Mouse (Mus musculus): ENCODE data around the gene Mfsd12. TPM values are rescaled to one million over a fixed set of nuclear protein-coding genes. Genes with fewer than 3 reads are reported as not detected.

Mfsd12 gene
- total RNA-seq, 2 experiments from 2014 or later: 2.3 to 2.9 TPM

Small RNA genes lying within 50 kb of the gene (microRNA-seq; reads per million reads assigned to microRNA genes)
- gene Mir6913 (ENCODE audit: borderline replicate concordance in 2 of 2): 0 to 0.79 reads per million in 2 experiments

Other genes with a start within 250 kb of the Mfsd12 start
- 10 to 100 TPM; 21.4 to 22.3 TPM for gene Zbtb7a, start 222.3 kb upstream of the Mfsd12 start, total RNA-seq (2021)
- gene Pias4, start 189.6 kb upstream of the Mfsd12 start, total RNA-seq (2021): 10 to 100 TPM; 11.7 to 14.2 TPM
- gene Eef2, start 180.9 kb upstream of the Mfsd12 start, total RNA-seq (2021): 100 to 1,000 TPM; 838 to 862 TPM
- 10 to 100 TPM; 22.3 to 22.4 TPM for gene Dapk3, start 174.5 kb upstream of the Mfsd12 start, total RNA-seq (2021)
- not detected for gene 4930442H23Rik, start 173.6 kb upstream of the Mfsd12 start, total RNA-seq (2021)
- gene Nmrk2, start 155.4 kb upstream of the Mfsd12 start, total RNA-seq (2021): 10 to 100 TPM; 41.1 to 57.7 TPM
- gene Atcay, start 126.7 kb upstream of the Mfsd12 start, total RNA-seq (2021): not detected
- 1 to 10 TPM; 1.9 to 3.0 TPM for gene Zfr2, start 124.3 kb upstream of the Mfsd12 start, total RNA-seq (2021)
- under 1 TPM; 0.13 to 0.23 TPM for gene Matk, start 104.6 kb upstream of the Mfsd12 start, total RNA-seq (2021)
- 10 to 100 TPM; 87.0 to 90.0 TPM for gene Mrpl54, start 90.6 kb upstream of the Mfsd12 start, total RNA-seq (2021)
- gene Apba3, start 90.5 kb upstream of the Mfsd12 start, total RNA-seq (2021): 100 to 1,000 TPM; 102 to 106 TPM
- gene Tjp3, start 65.9 kb upstream of the Mfsd12 start, total RNA-seq (2021): not detected
- 10 to 100 TPM; 20.3 to 20.6 TPM for gene Pip5k1c, start 64.5 kb upstream of the Mfsd12 start, total RNA-seq (2021)
- 1 to 10 TPM; 7.9 to 8.3 TPM for gene Cactin, start 36.4 kb upstream of the Mfsd12 start, total RNA-seq (2021)
- under 1 TPM; 0.83 to 1.00 TPM for gene Tbxa2r, start 28.8 kb upstream of the Mfsd12 start, total RNA-seq (2021)
- gene Gipc3, start 14.2 kb upstream of the Mfsd12 start, total RNA-seq (2021): 1 to 10 TPM; 1.0 to 1.3 TPM
- gene Hmg20b, start 7.0 kb upstream of the Mfsd12 start, total RNA-seq (2021): 10 to 100 TPM; 22.9 to 29.6 TPM
- gene 4930404N11Rik, start 8.3 kb downstream of the Mfsd12 start, total RNA-seq (2021): under 1 TPM; 0.48 to 0.49 TPM
- gene Fzr1, start 21.0 kb downstream of the Mfsd12 start, total RNA-seq (2021): 10 to 100 TPM; 13.5 to 14.0 TPM
- gene Dohh, start 26.9 kb downstream of the Mfsd12 start, total RNA-seq (2021): 10 to 100 TPM; 41.1 to 41.2 TPM
- 1 to 10 TPM in 1 of 2 experiments, under 1 TPM in 1; 0.78 to 1.0 TPM for gene Gm48551, start 27.0 kb downstream of the Mfsd12 start, total RNA-seq (2021)
- under 1 TPM in 1 of 2 experiments, not detected in 1; 0.59 TPM for gene Gm48552, start 31.5 kb downstream of the Mfsd12 start, total RNA-seq (2021)
- under 1 TPM in 1 of 2 experiments, not detected in 1; 0.67 TPM for gene Smim24, start 35.6 kb downstream of the Mfsd12 start, total RNA-seq (2021)
- 100 to 1,000 TPM; 215 to 268 TPM for gene Nfic, start 98.1 kb downstream of the Mfsd12 start, total RNA-seq (2021)
- gene Celf5, start 125.2 kb downstream of the Mfsd12 start, total RNA-seq (2021): under 1 TPM in 1 of 2 experiments, not detected in 1; 0.24 TPM
- gene Ncln, start 138.9 kb downstream of the Mfsd12 start, total RNA-seq (2021): 10 to 100 TPM; 34.2 to 47.8 TPM
- gene S1pr4, start 142.6 kb downstream of the Mfsd12 start, total RNA-seq (2021): under 1 TPM; 0.99 to 1.00 TPM
- gene Gna15, start 166.7 kb downstream of the Mfsd12 start, total RNA-seq (2021): under 1 TPM; 0.36 to 0.62 TPM
- gene Gna11, start 187.7 kb downstream of the Mfsd12 start, total RNA-seq (2021): 10 to 100 TPM; 24.8 to 25.9 TPM
- 100 to 1,000 TPM; 845 to 891 TPM for gene Aes, start 202.0 kb downstream of the Mfsd12 start, total RNA-seq (2021)
- gene Tle2, start 217.1 kb downstream of the Mfsd12 start, total RNA-seq (2021): 1 to 10 TPM; 5.3 to 6.2 TPM
- 1 to 10 TPM; 3.9 to 6.8 TPM for gene Tle6, start 243.6 kb downstream of the Mfsd12 start, total RNA-seq (2021)
- 1 to 10 TPM; 1.8 to 2.5 TPM for gene BC025920, start 248.8 kb downstream of the Mfsd12 start, total RNA-seq (2021)